Mouse (Mus musculus) hindbrain, embryonic 16.5 days (tissue): ENCODE data around the gene Lrrc8d. TPM values are rescaled to one million over a fixed set of nuclear protein-coding genes. Genes with fewer than 3 reads are reported as not detected.

Experiments used
- ATAC-seq: fragments of 200-750 bp; cut with Nextera tagmentation; 2 replicates; pipeline ENCODE4 v1.8.0; 2017; ENCODE audit warnings: moderate TSS enrichment, moderate library complexity
- H3K27ac ChIP-seq: fragments of 300-500 bp; sonication (generic); 2 replicates; pipeline ENCODE4 v1.5.1; 2014; ENCODE audit warnings: low read depth, mild to moderate bottlenecking, control low read depth, low read length, moderate library complexity
- H3K27me3 ChIP-seq: fragments of 300-500 bp; sonication (generic); replicated peaks from 2 replicates; pipeline ENCODE4 v1.6.1; 2014; ENCODE audit warnings: low read length; ENCODE audit not compliant: control insufficient read depth, insufficient read depth
- H3K36me3 ChIP-seq: fragments of 300-500 bp; sonication (generic); 2 replicates; pipeline ENCODE4 v1.6.1; 2014; ENCODE audit warnings: mild to moderate bottlenecking, low read length, moderate library complexity, mixed read lengths; ENCODE audit not compliant: control insufficient read depth, insufficient read depth
- H3K4me1 ChIP-seq: fragments of 300-500 bp; sonication (generic); 2 replicates; pipeline ENCODE4 v1.6.1; 2014; ENCODE audit warnings: low read depth, low read length; ENCODE audit not compliant: control insufficient read depth, insufficient read depth
- H3K4me2 ChIP-seq: fragments of 300-500 bp; sonication (generic); 2 replicates; pipeline ENCODE4 v1.6.1; 2014; ENCODE audit warnings: mild to moderate bottlenecking, low read length, control low read depth, moderate library complexity
- H3K4me3 ChIP-seq: fragments of 300-500 bp; sonication (generic); 2 replicates; pipeline ENCODE4 v1.5.1; 2014; ENCODE audit warnings: mild to moderate bottlenecking, low read length, control low read depth, moderate library complexity
- H3K9ac ChIP-seq: fragments of 300-500 bp; sonication (generic); 2 replicates; pipeline ENCODE4 v1.6.1; 2014; ENCODE audit warnings: low read depth, mild to moderate bottlenecking, control low read depth, low read length, moderate library complexity
- H3K9me3 ChIP-seq: fragments of 300-500 bp; sonication (generic); 2 replicates; pipeline ENCODE4 v1.6.1; 2014; ENCODE audit warnings: mild to moderate bottlenecking, low read length, moderate library complexity; ENCODE audit not compliant: control insufficient read depth
- WGBS: fragments of 180-500 bp; shearing (Covaris S2); extraction: QIAGEN DNeasy Blood & Tissue Kit; methylation state at CpG from one replicate; pipeline ENCODE4 v1.1.7; 2014; 5-methylcytosine and 5-hydroxymethylcytosine counted together
- polyA plus RNA-seq: library from polyadenylated mRNA; unstranded; fragments of >200 nt; fragmentation: Nextera tagmentation; extraction: Ambion mirVana; gene quantifications from 2 replicates; pipeline ENCODE4 v1.2.1, GENCODE M21; 2015

Gene Lrrc8d
- polyA plus RNA-seq, 1 experiment from 2014 or later: 19.1 TPM

DNA sequence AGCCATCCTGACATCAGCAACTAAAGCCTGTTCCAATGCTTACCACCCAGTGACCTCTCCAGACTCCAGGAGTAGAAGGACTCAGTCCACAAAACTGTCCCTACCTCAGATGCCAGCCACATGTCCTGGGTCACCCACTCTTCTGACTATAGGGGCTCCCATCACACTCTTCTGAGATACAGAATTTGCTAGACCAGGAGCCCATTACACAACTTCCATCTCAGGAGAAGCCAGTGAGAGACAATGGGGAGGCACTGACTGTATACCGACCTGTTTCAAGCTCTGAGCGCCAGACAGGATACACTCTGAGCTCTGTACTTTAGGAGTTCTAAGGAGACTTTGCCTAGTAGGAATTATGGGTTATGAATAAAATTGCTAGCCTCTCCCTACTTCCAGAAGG lies 30.7 kb upstream of the Lrrc8d start:
- ATAC-seq: no peak
- Histone ChIP-seq H3K27ac (no peak overlapping the region), H3K4me3 (no peak overlapping the region), H3K4me2 (no peak overlapping the region), H3K9me3 (no peaks in the 10 kb centered on the region), H3K9ac (no peak overlapping the region), H3K36me3 (no peaks in the 10 kb centered on the region), H3K27me3 (no peaks in the 10 kb centered on the region), H3K4me1 (no peaks in the 10 kb centered on the region)
- 100% methylated on average over 2 of the region's 2 CpGs for WGBS

DNA sequence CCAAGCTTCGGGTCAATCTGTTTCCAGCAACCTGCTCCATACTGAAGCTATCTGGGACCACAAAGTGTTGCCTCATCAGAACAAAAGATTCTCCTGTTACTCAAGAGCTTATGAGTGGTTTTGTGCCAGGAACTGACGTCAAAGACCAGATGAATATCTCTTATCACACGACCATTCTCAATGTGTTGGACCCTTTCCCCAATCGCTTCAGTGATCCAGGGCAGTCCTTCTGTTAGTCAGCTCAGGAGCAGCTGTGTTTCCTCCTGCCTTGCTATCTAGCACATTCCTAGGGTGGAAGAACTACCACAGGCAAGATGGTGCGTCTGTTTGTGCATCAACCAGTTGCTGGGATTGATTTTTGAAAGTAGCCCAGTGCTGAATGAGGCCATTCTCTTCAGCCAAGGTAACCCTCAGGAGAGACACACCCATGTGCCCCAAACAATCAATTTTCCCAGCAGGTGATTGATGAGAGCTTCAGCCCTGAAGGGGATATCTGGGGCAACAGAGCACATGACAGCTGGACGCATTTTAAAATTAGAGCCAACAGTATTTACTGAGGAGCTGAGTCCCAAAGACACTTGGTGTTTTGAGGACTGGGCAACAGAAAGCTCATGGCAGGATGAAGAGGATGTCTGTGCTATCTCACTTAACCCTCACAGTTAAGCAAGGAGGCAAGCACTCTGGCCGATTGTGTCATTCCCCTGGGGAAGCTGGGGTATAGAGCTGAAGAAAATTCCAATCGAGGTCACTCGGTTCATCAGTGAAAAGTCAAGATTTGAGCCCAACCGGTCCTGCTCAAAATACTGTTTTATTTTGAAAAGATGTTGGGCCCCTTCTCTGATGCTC lies 30.0 kb upstream of the Lrrc8d start:
- no peak overlapping the region for H3K4me3 ChIP-seq
- no peak overlapping the region for H3K27ac ChIP-seq
- H3K4me2 ChIP-seq: no peak overlapping the region
- ATAC-seq: no peak
- no peaks in the 10 kb centered on the region for H3K4me1 ChIP-seq
- no peaks in the 10 kb centered on the region for H3K9me3 ChIP-seq
- H3K36me3 ChIP-seq: no peaks in the 10 kb centered on the region
- WGBS: 76% methylated on average over 10 of the region's 10 CpGs
- no peak overlapping the region for H3K9ac ChIP-seq
- no peaks in the 10 kb centered on the region for H3K27me3 ChIP-seq

DNA sequence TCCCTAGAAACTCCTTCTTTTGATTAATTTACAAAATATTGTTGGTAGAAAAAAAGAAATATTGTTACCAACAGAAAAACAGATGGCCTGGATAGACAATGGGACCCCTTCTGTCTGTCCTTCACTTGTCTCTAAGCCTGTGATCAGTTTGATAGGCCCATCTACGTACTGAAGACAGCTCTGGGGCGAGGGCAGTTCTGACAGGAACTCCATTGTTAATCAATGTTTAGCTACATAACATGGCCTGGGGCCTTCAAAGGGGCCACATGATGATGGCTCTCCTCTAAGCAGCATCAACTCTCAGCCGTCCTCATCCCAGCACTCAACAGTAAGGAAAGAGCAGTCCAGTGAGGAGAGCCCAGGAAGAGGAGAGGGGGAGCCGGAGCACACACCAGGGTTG lies 27.4 kb upstream of the Lrrc8d start:
- WGBS: 53% methylated on average over 4 of the region's 4 CpGs
- no peak for ATAC-seq
- H3K4me3 ChIP-seq: no peak overlapping the region
- H3K4me2 ChIP-seq: no peak overlapping the region
- no peaks in the 10 kb centered on the region for H3K4me1 ChIP-seq
- H3K9ac ChIP-seq: no peak overlapping the region
- no peaks in the 10 kb centered on the region for H3K9me3 ChIP-seq
- H3K27me3 ChIP-seq: no peaks in the 10 kb centered on the region
- no peaks in the 10 kb centered on the region for H3K36me3 ChIP-seq
- H3K27ac ChIP-seq: no peak overlapping the region

DNA sequence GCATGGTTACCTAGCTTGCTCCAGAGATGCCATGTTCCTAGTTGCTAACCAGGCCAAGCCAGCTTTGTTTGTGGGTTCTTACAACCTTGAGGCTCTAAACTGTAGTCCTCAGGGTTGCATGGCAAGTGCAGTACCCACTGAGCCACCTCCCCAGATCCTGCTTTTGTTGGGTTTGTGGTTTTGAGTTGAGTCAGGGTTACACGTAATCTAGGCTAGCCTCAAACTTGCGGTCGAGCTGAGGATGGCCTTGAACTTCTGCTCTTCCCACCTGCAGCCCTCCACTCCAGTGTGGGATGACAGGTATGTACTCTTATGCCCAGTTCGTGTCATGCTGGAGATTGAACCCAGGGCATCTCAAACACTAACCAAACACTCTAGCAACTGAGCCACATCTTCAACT lies 24.3 kb upstream of the Lrrc8d start:
- Histone ChIP-seq H3K9me3 (no peaks in the 10 kb centered on the region), H3K4me3 (no peak overlapping the region), H3K4me2 (no peak overlapping the region), H3K36me3 (no peaks in the 10 kb centered on the region), H3K9ac (no peak overlapping the region), H3K4me1 (no peaks in the 10 kb centered on the region), H3K27ac (no peak overlapping the region), H3K27me3 (no peaks in the 10 kb centered on the region)
- ATAC-seq: no peak
- 89% methylated on average over 4 of the region's 4 CpGs for WGBS

- 95% methylated on average over 2 of the region's 2 CpGs for WGBS
- no peaks in the 10 kb centered on the region for H3K27me3 ChIP-seq
- H3K9me3 ChIP-seq: no peaks in the 10 kb centered on the region
- no peak for ATAC-seq
- no peak overlapping the region for H3K9ac ChIP-seq
- H3K27ac ChIP-seq: no peak overlapping the region
- no peak overlapping the region for H3K4me3 ChIP-seq
- H3K4me2 ChIP-seq: no peak overlapping the region
- H3K4me1 ChIP-seq: no peaks in the 10 kb centered on the region
- no peaks in the 10 kb centered on the region for H3K36me3 ChIP-seq
These were observed 22.7 kb upstream of the Lrrc8d start for GRCm38 (mm10) chr5:105677071-105677470.

GRCm38 (mm10) chr5:105678243-105678642 lies 21.5 kb upstream of the Lrrc8d start:
- Histone ChIP-seq H3K9me3 (no peaks in the 10 kb centered on the region), H3K36me3 (no peaks in the 10 kb centered on the region), H3K9ac (no peak overlapping the region), H3K4me3 (no peak overlapping the region), H3K4me1 (no peaks in the 10 kb centered on the region), H3K27me3 (no peaks in the 10 kb centered on the region), H3K27ac (no peak overlapping the region), H3K4me2 (no peak overlapping the region)
- ATAC-seq: no peak
- WGBS: 83% methylated on average over 8 of the region's 8 CpGs

DNA sequence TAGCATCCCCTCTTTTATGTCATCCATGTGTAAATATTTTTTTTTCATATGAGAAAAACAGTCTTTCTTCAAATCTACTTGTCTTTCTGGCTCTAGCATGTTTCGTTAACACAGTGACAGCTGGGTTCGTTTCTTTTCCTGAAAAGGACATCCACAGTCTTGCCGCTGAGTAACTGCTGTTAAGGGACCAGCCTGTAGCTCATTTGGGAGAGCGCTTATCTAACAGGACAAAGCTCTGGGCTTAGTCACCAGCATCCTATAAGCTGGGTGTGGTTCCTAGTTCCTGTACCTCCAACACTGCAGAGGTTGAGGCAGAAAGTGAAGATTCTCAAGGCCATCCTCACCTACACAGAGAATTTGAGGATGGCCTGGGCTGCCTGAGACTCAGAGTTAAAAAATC lies 20.5 kb upstream of the Lrrc8d start:
- Histone ChIP-seq H3K36me3 (no peaks in the 10 kb centered on the region), H3K4me3 (no peak overlapping the region), H3K4me1 (no peaks in the 10 kb centered on the region), H3K9me3 (no peaks in the 10 kb centered on the region), H3K9ac (no peak overlapping the region), H3K27me3 (no peaks in the 10 kb centered on the region), H3K4me2 (no peak overlapping the region), H3K27ac (no peak overlapping the region)
- no peak for ATAC-seq
- 63% methylated on average over 4 of the region's 4 CpGs for WGBS

GRCm38 (mm10) chr5:105679921-105680843 lies 19.6 kb upstream of the Lrrc8d start:
- WGBS: 47% methylated on average over 9 of the region's 9 CpGs
- no peak overlapping the region for H3K9ac ChIP-seq

GRCm38 (mm10) chr5:105682143-105682611 lies 17.6 kb upstream of the Lrrc8d start:
- no peaks in the 10 kb centered on the region for H3K27me3 ChIP-seq
- H3K9ac ChIP-seq: no peak overlapping the region
- no peak overlapping the region for H3K4me3 ChIP-seq
- no peaks in the 10 kb centered on the region for H3K9me3 ChIP-seq
- H3K4me2 ChIP-seq: no peak overlapping the region
- no peak overlapping the region for H3K27ac ChIP-seq
- no peaks in the 10 kb centered on the region for H3K4me1 ChIP-seq
- WGBS: 51% methylated on average over 9 of the region's 9 CpGs
- ATAC-seq: no peak
- no peaks in the 10 kb centered on the region for H3K36me3 ChIP-seq

More at GRCm38 (mm10) chr5:105679921-105680843, 19.6 kb upstream of the Lrrc8d start:
- Histone ChIP-seq H3K27ac (no peak overlapping the region), H3K4me3 (no peak overlapping the region), H3K27me3 (no peaks in the 10 kb centered on the region), H3K36me3 (no peaks in the 10 kb centered on the region), H3K9me3 (no peaks in the 10 kb centered on the region), H3K4me2 (no peak overlapping the region), H3K4me1 (no peaks in the 10 kb centered on the region)
- no peak for ATAC-seq
